Mouse (Mus musculus): ENCODE measurements at regions not wholly inside any gene's neighbourhood (a gene's known extent, or its start where the extent isn't known, plus 50 kb on each side); places are given as distances from the start of the nearest gene placed in this dataset.

DNA sequence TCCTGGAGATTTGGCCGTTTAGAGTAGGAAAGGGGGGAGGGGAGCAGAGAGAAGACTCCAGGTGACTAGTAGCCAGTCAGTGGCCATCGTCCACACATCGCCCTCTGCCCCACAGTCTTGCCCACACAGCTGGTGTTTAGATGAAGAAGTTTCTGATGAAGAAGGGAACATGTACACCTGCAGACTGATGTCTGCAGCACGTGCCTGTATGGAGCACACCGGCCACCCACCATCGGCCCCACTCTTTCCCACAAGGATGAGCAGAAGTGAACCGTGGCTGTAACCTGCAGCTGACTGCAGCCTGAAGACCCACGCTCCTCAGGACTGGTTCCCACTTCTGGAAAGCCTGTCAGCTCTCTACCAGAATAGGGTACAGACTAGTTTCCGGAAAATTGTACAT is 121.1 kb upstream of the Tbca start:
- TF ChIP-seq POLR2A (IDR thresholded peaks at IDR 0.05; ENCODE audit: low read depth, low read length), result no peak
- TF ChIP-seq CTCF (IDR thresholded peaks at IDR 0.05; ENCODE audit: extremely low read depth, insufficient read length, insufficient replicate concordance, low read depth, low read length), result no peak

Data from small intestine, adult 2 months (tissue).